Mouse (Mus musculus) small intestine, adult 2 months (tissue): Measurements from ENCODE around the gene Tbxa2r.

ENCODE experiments used
- CTCF ChIP-seq: fragments of 200-500 bp; IDR thresholded peaks from 2 replicates; pipeline ENCODE4 v1.5.1; 2012; ENCODE audit warnings: low read depth, mild to moderate bottlenecking, control low read depth, inconsistent platforms, low read length, moderate library complexity, mixed read lengths; ENCODE audit not compliant: insufficient replicate concordance, insufficient read length; ENCODE audit errors: extremely low read depth
- POLR2A ChIP-seq: fragments of 200-500 bp; IDR thresholded peaks from 2 replicates; pipeline ENCODE4 v1.6.1; 2012; ENCODE audit warnings: low read depth, mild to moderate bottlenecking, control low read depth, inconsistent platforms, low read length, moderate library complexity

GRCm38 (mm10) chr10:81301321-81301720, 27.2 kb upstream of the Tbxa2r start:
- TF ChIP-seq POLR2A (no peak), CTCF (no peak)
